Mouse (Mus musculus): ENCODE results near the gene Pcif1.
"Not testable (repeated sequence)": the region's sequence is repeated elsewhere in the genome, so short reads cannot be mapped to it uniquely, and the experiment has no call there.

Pcif1 gene

DNA sequence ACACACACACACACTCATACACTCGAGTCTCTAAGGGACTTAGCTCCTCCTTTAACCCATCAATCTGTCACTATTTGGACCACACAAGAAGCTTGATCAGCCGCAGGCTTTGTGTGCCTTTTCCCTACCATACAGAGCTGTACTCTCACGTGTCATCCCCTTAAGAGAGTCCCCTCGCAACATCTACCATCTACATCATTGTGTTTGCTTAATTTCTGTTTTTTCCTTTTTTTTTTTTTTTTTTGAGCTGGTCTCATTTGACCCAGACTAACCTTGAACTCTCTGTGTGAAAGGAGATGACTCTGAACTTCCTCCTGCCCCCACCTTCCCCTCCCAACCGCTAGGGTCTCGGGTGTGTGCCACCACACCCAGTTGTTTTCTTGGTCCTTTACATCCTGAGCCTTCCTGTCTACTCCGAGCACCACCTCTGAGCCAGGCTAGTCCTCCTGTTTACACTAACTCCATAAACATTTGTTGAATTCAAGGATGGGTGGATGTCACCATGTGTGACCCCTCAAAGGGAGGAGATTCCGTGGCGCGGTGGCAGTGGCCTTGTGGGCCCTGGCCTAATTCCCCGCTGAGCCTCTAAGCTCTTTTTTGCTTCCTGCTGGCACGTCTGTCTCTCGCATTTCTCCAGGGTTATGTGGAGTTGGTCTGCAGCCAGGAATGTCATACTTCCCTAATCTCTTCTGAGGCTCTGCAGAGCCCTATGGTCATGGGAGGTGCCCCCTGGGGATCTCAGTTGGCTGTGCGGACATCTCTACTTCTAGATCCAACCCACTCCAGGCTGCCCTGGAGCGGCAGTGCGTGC lies 12.2 kb upstream of the Pcif1 start:
- DNase-seq, result no peak

DNA sequence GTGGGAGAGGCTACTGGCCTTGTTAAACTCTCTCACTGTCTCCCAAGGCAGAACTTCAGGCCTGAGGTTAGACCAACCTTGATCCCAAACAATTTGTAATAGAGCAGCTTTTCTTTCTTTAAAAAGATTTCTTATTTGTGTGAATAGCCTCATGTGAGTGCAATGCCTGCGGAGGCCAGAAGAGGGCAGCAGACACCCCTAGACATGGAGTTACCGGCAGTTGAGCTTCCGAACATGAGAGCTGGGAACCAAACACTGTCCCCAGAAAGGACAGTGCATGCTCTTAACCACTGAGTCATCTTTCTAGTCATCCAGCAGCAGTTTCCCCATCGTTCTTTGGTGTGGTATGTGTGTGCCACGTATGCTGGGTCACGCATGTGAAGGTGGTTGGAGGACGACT lies 11.5 kb upstream of the Pcif1 start:
- DNase-seq, result no peak

DNA sequence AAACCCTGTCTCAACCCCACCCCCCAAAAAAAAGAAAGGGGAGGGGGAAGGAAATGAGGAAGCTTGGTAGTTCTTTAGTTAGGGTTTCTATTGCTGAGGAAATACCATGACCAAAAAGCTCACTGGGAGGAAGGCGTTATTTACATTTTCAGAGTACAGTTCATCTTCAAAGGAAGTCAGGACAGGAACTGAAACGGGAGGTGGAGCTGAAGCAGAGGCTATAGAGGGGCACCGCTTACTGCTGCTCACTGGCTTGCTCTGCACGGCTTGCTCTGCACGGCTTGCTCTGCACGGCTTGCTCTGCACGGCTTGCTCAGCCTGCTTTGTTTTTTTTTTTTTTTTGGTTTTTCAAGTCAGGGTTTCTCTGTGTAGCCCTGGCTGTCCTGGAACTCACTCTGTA lies 10.6 kb upstream of the Pcif1 start:
- no peak for DNase-seq

DNA sequence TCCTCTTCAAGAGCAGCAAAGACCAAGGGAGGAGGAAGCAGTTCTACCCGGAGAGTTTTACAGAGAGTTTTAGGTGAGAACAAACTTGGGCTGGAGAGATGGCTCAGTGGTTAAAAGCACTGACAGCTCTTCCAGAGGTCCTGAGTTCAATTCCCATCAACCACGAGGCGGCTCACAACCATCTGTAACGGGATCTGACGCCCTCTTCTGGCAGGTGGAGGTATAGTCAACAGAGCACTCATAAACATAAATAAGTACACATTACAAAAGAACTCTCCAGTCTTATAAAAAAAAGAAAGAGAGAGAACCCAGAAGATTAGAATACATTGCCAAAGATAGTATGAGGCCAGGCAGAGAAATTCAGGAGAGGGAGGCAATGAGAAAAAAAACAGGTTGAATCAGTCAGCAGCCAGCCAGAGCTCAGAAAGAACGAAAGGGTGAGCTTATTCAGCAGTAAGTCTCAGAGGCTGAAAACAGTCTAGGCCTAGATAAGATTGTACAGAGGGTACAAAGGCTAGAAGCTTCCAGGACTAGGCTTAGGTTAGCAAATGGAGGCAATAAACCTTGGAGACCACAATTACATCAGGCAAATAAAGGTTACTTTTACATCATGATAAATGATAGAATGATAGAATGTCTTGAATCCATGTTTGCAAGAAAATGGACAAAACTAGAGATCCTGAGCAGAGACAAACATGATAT lies 7.4 kb upstream of the Pcif1 start:
- no peak for DNase-seq

DNA sequence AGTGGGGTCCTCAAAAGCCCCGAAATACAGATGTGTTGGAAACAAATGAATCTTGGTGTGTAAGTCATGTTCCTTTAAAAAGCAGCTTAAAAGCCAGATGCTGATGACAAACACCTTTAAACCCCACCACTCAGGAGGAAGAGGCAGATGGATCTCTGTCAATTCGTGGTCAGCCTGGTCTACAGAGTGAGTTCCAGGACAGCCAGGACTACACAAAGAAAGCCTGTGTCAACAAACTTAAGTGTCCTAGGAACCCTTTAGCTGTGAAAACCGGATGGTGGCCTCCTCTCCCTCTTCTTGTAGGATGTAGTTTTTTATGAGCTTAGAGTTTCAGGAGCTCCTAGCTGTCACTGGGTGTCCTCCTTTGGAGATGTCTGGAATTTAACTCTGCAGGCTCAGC lies 5.5 kb upstream of the Pcif1 start:
- DNase-seq, result no peak

DNA sequence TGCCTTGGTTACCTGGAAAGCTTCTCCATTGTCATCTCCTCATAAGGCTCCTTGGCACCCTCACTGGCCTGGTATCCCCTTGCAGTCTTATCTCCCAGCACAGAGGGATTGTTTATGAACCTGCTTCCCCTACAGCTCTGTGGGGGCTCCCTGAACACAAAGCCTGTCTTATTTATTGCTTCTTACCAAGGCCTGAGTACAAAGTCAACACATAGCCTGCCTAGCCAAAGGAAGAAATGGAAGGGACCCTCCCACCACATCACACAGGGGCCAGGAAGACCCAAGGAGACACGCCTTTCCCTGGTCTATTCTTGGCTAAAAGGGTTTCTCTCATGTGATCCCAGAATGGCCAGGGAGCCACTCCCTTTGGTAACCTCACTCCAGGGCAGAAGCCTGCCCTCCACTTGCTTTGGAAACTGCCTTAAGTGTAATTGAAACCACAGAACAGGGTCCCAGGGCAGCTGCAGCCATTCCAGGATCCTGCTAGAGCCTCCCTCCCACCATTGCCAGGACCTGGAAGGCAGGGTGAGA lies 4.8 kb upstream of the Pcif1 start:
- DNase-seq, result no peak

DNA sequence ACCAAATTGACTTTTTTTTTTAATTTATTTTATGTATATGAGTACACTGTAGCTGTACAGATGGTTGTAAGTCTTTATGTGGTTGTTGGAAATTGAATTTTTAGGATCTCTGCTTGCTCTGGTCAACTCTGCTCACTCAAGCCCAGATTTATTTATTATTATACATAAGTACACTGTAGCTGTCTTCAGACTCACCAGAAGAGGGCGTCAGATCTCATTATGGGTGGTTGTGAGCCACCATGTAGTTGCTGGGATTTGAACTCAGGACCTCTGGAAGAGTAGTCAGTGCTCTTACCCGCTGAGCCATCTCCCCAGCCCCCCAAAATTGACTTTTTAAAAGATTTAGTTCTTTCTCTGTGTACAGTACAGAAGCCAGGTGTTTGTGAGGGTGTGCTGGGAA lies 3.5 kb upstream of the Pcif1 start:
- DNase-seq, result not testable (repeated sequence)

DNA sequence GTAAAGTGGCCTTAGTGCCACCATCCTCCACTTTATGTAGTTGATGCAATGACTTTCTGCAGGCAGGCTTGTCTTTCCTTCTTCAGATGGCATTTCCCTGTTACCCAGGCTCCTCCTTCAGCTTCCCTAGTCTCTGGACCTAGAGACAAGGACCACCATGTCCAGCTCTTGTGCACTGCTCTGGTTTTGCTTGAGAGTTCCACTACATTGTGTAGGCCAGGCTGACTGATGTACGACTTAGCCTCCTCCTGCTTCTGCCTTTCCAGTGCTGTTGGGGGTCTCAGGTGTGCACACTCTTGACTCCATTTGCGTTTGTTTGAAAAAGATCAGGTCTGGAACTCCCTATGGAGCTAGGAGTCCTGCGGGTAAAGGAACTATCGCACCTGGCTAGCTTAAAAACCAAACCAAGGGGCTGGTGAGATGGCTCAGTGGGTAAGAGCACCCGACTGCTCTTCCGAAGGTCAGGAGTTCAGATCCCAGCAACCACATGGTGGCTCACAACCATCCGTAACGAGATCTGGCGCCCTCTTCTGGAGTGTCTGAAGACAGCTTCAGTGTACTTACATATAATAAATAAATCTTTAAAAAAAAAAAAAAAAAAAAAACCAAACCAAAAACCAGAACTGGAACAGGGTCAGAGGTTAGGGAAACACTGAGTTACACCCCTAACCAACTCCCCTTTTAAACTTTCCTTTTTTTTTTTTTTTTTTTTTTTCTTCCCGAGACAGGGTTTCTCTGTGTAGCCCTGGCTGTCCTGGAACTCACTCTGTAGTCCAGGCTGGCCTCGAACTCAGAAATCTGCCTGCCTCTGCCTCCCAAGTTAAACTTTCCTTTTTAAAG lies 1.5 kb upstream of the Pcif1 start:
- not testable (repeated sequence) for DNase-seq

DNA sequence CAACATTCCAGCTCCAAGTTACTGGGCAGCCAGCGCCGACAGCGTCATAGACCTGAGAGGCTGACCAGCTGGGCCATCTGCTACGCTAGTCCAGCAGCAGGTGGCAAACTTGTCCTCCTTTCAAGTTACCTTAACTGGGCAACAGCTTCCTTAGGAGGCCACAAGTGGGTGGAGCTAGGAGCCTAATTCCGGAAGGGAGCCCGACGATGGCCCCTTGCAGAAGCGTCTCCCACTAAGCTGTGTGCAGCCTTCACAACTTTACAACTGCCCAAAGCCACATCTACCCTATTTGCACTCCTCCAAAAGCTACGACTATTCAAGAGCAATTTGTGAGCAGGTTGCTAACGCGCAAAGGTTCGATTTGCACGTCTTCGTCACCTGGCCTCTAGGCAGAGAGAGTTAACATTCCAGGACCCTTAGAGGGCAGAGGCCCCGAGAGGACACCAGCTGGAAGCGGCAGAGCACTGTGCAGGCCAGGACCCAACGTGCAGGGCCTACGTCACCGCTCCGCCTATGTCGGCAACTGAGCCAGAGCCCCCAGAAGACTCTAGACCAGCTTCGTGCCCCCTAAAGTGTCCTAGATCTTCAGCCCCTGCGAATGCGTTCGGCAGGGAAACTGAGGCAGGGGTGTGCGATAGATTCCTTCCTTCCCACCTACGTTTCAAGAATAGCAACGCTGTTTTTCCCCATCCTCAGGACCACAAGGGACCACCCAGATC lies 436 bp upstream of the Pcif1 start:
- DNase-seq, result peak; percentile 66

DNA sequence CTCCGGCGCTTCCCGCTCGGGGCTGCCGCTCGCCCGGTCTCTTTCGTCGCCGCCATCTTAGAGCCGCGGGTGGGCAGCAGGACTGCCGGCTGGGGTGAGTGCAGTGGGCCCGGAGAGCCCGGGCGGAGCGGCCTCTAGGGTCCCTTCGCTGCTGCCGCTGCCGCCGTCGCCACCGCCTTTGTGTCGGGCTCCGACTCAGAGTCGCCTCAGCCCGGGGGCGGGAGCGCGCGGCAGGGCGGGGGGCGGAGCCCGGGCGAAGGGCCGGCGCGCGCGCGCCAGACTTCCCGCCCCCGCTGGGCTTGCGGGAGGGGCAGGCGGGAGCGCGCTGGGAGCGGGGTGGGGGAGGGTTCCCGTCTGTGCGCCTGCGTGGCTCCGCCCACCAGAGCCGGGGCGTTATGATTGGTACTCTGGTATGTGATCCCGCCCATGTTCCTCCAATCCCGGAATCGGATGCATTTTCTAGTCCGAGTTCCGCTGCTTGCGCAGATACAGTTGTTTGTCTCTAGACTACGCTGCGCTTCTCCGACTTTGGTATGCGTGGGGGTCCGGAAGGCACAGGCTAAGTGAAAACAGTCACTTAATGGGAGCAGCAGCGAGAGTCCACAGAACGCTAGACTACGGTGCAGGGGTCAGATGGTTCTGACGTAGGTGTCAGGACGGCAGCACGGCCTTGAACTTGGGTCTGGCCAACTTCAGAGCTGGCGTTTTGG lies 619 bp downstream of the Pcif1 start:
- DNase-seq, result peak; percentile 92

DNA sequence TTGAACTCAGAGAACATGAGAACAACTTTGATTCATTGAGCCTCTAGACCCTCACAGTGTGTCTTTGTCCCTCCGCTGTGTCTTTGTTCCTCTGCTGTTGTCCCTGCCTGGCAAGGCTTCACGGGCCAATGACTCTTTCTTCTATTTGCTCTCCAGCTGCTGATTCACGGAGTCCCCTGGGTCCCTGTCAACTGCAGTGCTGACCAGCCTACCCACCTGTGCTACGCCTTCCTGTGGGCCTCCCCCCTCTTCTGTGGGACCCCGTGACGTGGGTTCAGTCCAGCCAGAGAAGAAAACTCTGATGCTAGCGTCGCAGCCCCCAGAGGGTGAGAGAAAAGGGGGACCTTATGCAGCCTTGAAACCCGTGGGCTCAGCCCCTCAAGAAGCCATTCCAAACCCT lies 3.5 kb downstream of the Pcif1 start:
- DNase-seq, result no peak

DNA sequence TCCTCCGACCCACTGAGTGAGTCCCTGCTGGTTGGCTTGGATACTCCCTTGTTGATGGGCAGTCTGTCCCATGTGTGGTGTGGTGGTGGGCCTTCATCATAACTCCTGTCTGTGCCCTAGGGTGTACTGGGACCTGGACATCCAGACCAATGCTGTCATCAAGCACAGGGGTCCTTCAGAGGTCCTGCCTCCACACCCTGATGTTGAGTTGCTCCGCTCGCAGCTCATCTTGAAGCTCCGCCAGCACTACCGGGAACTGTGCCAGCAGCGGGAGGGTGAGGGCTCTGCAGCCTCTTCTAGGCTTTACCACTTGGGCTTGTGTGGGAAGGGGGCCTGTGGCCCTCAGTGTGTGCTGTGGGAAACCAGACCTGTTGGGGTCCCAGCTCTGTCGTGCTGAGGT lies 6.7 kb downstream of the Pcif1 start:
- peak; percentile 82 for DNase-seq

DNA sequence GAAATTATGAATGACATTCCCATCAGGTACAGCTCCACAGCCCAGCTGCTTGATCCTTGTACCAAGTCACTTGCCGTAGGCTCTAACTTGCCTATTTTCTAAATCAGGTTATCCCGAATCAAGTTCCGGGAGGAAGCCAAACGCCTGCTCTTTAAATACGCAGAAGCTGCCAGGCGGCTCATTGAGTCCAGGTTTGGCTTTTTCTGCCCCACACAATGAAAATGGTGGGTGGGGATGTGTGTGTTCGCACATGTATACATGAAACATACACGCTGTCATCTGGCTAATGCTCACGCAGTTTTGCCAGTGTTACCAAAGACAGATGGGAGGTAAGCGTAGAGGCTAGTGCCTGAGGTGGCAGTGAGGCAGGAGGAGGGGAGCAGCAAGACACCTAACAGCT lies 7.5 kb downstream of the Pcif1 start:
- DNase-seq, result peak; percentile 5

DNA sequence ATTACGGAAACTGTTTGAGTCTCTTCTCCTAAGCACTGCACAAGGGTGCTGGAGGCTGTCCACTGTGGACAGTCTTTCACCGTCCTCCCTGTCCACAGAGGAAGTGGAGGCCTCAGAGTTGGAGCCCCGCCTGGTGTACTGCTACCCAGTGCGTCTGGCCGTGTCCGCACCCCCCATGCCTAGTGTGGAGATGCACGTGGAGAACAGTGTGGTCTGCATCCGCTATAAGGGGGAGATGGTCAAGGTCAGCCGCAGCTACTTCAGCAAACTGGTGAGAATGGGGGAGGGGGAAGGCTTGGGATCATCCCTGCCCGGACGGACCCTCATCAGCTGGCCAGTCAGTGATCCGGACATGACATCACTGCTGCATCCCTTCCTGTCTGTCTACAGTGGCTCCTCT lies 9.9 kb downstream of the Pcif1 start:
- DNase-seq, result peak; percentile 23

DNA sequence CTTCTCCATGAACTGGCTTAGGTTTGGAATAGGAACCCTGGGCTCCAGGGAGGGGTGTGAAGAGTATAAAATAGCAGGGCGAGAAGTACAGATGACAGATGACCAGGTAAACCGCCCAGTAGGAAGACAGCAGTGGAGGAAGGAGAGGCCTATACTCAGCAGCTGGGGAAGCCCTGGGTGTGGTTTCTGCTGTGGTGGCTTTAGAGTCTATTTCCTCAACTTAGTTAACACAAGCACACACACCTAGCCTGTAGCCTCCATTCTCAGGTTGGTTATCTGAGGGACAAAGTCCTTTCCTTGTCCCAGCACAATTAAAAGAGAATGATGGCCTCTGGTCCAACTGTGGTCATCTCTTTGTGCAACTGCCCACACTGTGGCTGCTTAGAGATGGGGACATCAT lies 10.9 kb downstream of the Pcif1 start:
- no peak for DNase-seq

DNA sequence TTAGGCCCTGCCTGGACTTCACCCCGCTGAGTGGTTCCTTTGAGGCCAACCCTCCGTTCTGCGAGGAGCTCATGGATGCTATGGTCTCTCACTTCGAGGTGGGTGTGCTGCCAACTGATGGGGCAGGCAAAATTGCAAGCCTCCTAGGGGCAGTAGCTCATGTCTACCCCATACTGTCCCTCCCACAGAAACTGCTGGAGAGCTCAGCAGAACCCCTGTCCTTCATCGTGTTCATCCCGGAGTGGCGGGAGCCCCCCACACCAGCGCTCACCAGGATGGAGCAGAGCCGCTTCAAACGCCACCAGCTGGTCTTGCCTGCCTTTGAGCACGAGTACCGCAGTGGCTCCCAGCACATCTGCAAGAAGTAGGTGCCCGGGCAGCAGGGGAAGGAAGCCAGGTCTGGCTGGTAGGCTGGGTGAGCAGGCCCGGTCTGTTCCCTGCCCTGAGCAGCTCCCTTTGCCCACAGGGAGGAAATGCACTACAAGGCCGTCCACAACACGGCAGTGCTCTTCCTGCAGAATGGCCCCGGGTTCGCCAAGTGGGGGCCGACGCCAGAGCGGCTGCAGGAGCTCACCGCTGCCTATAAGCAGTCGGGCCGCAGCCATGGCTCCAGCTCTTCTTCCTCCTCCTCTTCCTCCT lies 11.4 kb downstream of the Pcif1 start:
- no peak for DNase-seq

DNA sequence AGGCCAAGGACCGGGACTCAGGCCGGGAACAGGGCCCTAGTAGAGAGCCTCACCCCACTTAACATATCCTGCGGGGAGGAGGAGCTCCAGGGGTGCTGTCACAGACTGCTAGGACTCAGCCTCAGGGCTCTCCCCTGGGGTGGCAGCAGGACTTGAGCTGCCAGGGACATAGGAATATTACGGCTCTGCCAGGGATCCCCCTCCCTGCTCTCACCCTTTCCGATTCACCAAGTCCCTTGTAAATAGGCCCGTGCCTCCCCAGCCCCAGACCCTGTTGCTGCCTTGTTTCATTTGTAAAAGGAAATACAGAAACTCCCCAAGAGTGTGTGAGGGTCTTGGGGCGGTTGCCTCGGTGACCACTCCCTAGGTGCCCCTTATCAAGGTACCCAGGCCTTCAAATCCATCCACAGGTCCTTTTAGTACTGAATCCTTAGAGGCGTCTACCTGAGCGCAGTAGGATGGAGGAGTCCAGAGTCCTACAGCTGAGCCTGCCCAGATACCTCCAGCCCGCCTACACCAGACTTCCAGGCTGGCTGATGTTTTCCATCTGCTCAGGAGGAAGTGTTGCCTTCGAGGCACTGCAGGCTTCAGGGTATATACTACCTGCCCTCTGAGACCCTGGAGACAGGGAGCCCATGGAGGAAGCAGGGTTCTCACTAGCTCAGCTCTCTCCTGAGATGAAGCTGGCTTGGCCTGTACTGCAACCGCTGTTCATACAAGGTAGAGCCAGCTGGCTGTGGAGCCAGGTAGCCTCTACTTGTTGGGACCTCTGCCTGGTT lies 12.1 kb downstream of the Pcif1 start:
- no peak for DNase-seq

DNA sequence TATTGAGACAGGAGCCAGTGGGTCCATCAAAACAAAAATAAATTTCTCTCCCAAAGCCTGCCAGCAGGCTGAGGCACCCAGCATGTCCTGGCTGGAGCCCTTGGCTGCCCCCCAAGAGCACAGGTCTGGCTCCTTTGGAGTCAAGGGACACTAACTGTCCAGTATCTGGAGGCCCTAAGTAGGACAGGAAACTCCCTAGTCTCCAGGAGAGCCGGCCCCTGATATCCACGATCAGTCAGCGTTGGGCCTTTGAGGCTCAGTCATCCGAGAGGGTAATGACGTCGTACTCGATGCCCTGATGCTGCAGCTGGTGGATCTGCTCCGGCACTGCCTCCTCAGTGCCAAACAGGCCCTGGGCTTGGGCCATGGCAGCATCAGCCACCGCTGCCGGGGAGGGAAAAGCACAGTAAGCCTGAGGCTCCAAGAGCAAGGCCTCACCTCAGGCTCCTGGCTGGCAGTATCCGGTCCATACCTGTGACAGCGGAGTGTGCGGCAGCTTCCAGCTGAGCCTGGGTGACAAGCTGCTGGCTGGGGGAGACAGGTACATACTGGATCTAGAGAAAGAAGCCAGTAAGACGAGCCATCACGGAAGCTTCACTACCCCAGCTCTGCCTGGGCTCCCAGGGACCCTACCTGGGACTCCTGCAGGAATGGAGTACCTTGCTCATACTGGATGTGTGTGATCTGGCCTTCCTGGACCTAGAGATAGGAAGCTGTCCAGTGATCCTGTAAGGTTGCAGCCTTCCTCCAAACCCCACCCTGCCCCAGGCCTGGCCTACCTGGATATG lies 13.0 kb downstream of the Pcif1 start:
- peak; percentile 59 for DNase-seq

DNA sequence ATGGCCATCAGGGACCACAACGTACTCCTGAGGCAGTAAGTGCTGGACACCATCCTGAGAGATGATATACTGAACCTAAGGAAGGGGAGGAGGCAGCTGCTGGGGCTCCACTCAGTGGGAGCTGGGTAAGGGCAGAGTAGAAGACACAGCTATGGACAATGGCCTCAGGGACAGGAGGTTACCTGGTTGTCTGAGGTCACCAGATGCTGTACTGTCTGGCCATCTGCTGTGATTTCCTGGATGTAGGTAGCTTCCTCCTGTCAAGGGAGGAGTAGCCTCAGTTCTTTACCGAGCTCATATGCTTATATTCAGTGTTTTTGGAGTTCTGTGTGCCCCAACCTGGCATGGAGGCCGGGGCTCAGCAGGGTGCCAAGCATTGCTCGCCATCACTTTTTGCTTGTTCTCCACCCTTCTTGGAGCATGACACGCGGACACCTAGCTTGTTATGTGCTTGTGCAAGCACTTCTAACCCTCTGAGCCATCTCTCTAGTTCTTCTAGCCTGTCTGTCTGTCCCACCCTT lies 13.7 kb downstream of the Pcif1 start:
- peak; percentile 61 for DNase-seq

DNA sequence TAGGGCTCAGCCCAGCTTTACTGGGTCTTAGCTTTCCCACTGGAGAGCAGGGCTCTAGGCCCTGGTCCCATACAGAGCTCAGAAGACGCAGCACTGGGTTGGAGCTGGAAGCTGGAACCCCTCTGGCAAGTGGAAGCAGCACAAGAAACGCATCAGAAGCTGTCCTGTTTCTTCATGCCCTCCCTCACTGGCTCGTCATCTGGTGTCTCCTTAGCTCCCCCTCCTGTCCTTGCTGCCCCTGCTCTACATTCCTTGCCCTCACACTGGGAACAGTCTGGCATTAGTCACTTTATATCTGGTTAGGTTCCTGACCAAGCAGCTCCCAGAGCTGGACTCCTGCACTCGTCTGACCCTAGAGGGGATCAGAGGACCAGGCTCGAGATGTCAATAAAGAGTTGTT lies 14.9 kb downstream of the Pcif1 start:
- DNase-seq, result no peak
